Mouse (Mus musculus): ENCODE results near the gene Tnfrsf19. TPM values are rescaled to one million over a fixed set of nuclear protein-coding genes. Genes with fewer than 3 reads are reported as not detected.
A peak's percentile ranks its signal among the peaks of the same experiment; 100 is the strongest.

The Tnfrsf19 gene
- polyA plus RNA-seq, 1 experiment from 2014 or later: 95.3 TPM

GRCm38 (mm10) chr14:60986926-60987325, 59.4 kb downstream of the Tnfrsf19 start:
- ATAC-seq (ENCODE audit: insufficient number of reproducible peaks, insufficient read depth, low FRiP score, low TSS enrichment, low read depth): no peak
- Histone ChIP-seq H3K9ac (no peak overlapping the region), H3K36me3 (peaks cover 3% of the 10 kb centered on the region), H3K4me2 (no peak overlapping the region), H3K4me3 (no peak overlapping the region), H3K27ac (0 out of 2 replicates have a peak overlapping the region, but pooled peaks have one; percentile 76), H3K9me3 (no peaks in the 10 kb centered on the region), H3K27me3 (no peaks in the 10 kb centered on the region), H3K4me1 (peaks cover 56% of the 10 kb centered on the region)
- WGBS: 67% methylated on average over 5 of the region's 5 CpGs

- Histone ChIP-seq H3K36me3 (peaks cover 6% of the 10 kb centered on the region), H3K27me3 (no peaks in the 10 kb centered on the region), H3K27ac (peak overlapping the region; percentile 23; the same call in 1 of the 2 replicates), H3K4me1 (peaks cover 47% of the 10 kb centered on the region), H3K4me2 (no peak overlapping the region), H3K9me3 (no peaks in the 10 kb centered on the region), H3K4me3 (no peak overlapping the region), H3K9ac (no peak overlapping the region)
- WGBS: 26% methylated on average over 4 of the region's 4 CpGs
- no peak for ATAC-seq (ENCODE audit: insufficient number of reproducible peaks, insufficient read depth, low FRiP score, low TSS enrichment, low read depth)
These were observed 61.2 kb downstream of the Tnfrsf19 start for GRCm38 (mm10) chr14:60985077-60985476.

- Histone ChIP-seq H3K4me2 (no peak overlapping the region), H3K9me3 (no peaks in the 10 kb centered on the region), H3K9ac (no peak overlapping the region), H3K4me1 (peaks cover 50% of the 10 kb centered on the region), H3K27ac (peak overlapping the region; percentile 23), H3K36me3 (peaks cover 6% of the 10 kb centered on the region), H3K27me3 (no peaks in the 10 kb centered on the region), H3K4me3 (no peak overlapping the region)
- ATAC-seq (ENCODE audit: insufficient number of reproducible peaks, insufficient read depth, low FRiP score, low TSS enrichment, low read depth): no peak
- WGBS: 57% methylated on average over 6 of the region's 6 CpGs
These were observed 62.0 kb downstream of the Tnfrsf19 start for GRCm38 (mm10) chr14:60984266-60984665.

- ATAC-seq (ENCODE audit: insufficient number of reproducible peaks, insufficient read depth, low FRiP score, low TSS enrichment, low read depth): no peak
- Histone ChIP-seq H3K9ac (no peak overlapping the region), H3K4me1 (peaks cover 51% of the 10 kb centered on the region), H3K36me3 (peaks cover 6% of the 10 kb centered on the region), H3K4me2 (no peak overlapping the region), H3K9me3 (no peaks in the 10 kb centered on the region), H3K27ac (no peak overlapping the region), H3K4me3 (no peak overlapping the region), H3K27me3 (no peaks in the 10 kb centered on the region)
These were observed 64.2 kb downstream of the Tnfrsf19 start for GRCm38 (mm10) chr14:60982126-60982525.

- WGBS: 91% methylated on average over 5 of the region's 5 CpGs
- ATAC-seq (ENCODE audit: insufficient number of reproducible peaks, insufficient read depth, low FRiP score, low TSS enrichment, low read depth): no peak
- Histone ChIP-seq H3K36me3 (peaks cover 6% of the 10 kb centered on the region), H3K27ac (no peak overlapping the region), H3K27me3 (no peaks in the 10 kb centered on the region), H3K9ac (no peak overlapping the region), H3K4me1 (peaks cover 53% of the 10 kb centered on the region), H3K4me2 (no peak overlapping the region), H3K4me3 (no peak overlapping the region), H3K9me3 (no peaks in the 10 kb centered on the region)
These were observed 65.9 kb downstream of the Tnfrsf19 start for GRCm38 (mm10) chr14:60980244-60980887.

- peak overlapping the region; percentile 36 for H3K4me2 ChIP-seq
- 8% methylated on average over 6 of the region's 6 CpGs for WGBS
These were observed 68.2 kb downstream of the Tnfrsf19 start for GRCm38 (mm10) chr14:60978129-60978528.

GRCm38 (mm10) chr14:60976231-60976630, 70.1 kb downstream of the Tnfrsf19 start:
- Histone ChIP-seq H3K9ac (no peak overlapping the region), H3K27me3 (no peaks in the 10 kb centered on the region), H3K4me2 (no peak overlapping the region), H3K4me1 (peaks cover 42% of the 10 kb centered on the region), H3K36me3 (peaks cover 28% of the 10 kb centered on the region), H3K4me3 (no peak overlapping the region), H3K9me3 (no peaks in the 10 kb centered on the region), H3K27ac (no peak overlapping the region)
- WGBS: 79% methylated on average over 3 of the region's 3 CpGs
- no peak for ATAC-seq (ENCODE audit: insufficient number of reproducible peaks, insufficient read depth, low FRiP score, low TSS enrichment, low read depth)

More at GRCm38 (mm10) chr14:60978129-60978528, 68.2 kb downstream of the Tnfrsf19 start:
- Histone ChIP-seq H3K9me3 (no peaks in the 10 kb centered on the region), H3K9ac (no peak overlapping the region), H3K36me3 (peaks cover 20% of the 10 kb centered on the region), H3K27ac (peak overlapping the region; percentile 88), H3K27me3 (no peaks in the 10 kb centered on the region), H3K4me1 (peaks cover 49% of the 10 kb centered on the region), H3K4me3 (no peak overlapping the region)
- ATAC-seq (ENCODE audit: insufficient number of reproducible peaks, insufficient read depth, low FRiP score, low TSS enrichment, low read depth): no peak

- WGBS: 82% methylated on average over 3 of the region's 3 CpGs
- no peak for ATAC-seq (ENCODE audit: insufficient number of reproducible peaks, insufficient read depth, low FRiP score, low TSS enrichment, low read depth)
- peaks cover 30% of the 10 kb centered on the region for H3K36me3 ChIP-seq
- H3K4me2 ChIP-seq: no peak overlapping the region
- H3K27me3 ChIP-seq: no peaks in the 10 kb centered on the region
- no peaks in the 10 kb centered on the region for H3K9me3 ChIP-seq
- H3K4me3 ChIP-seq: no peak overlapping the region
- no peak overlapping the region for H3K27ac ChIP-seq
- H3K4me1 ChIP-seq: peaks cover 42% of the 10 kb centered on the region
- H3K9ac ChIP-seq: no peak overlapping the region
These were observed 70.6 kb downstream of the Tnfrsf19 start for GRCm38 (mm10) chr14:60975736-60976135.

- H3K4me3 ChIP-seq: no peak overlapping the region
- peaks cover 46% of the 10 kb centered on the region for H3K36me3 ChIP-seq
- H3K27me3 ChIP-seq: no peaks in the 10 kb centered on the region
- ATAC-seq (ENCODE audit: insufficient number of reproducible peaks, insufficient read depth, low FRiP score, low TSS enrichment, low read depth): no peak
- H3K9me3 ChIP-seq: no peaks in the 10 kb centered on the region
- peaks cover 21% of the 10 kb centered on the region for H3K4me1 ChIP-seq
- no peak overlapping the region for H3K27ac ChIP-seq
- 79% methylated on average over 9 of the region's 9 CpGs for WGBS
- no peak overlapping the region for H3K4me2 ChIP-seq
- no peak overlapping the region for H3K9ac ChIP-seq
These were observed 75.3 kb downstream of the Tnfrsf19 start for GRCm38 (mm10) chr14:60970961-60971360.

- no peak for ATAC-seq (ENCODE audit: insufficient number of reproducible peaks, insufficient read depth, low FRiP score, low TSS enrichment, low read depth)
- peaks cover 13% of the 10 kb centered on the region; the same call in 1 of the 2 replicates for H3K4me1 ChIP-seq
- no peaks in the 10 kb centered on the region for H3K9me3 ChIP-seq
- H3K9ac ChIP-seq: no peak overlapping the region
- H3K4me2 ChIP-seq: no peak overlapping the region
- WGBS: 48% methylated on average over 4 of the region's 4 CpGs
- peak overlapping the region; percentile 74 for H3K27ac ChIP-seq
- H3K27me3 ChIP-seq: no peaks in the 10 kb centered on the region
- peaks cover 25% of the 10 kb centered on the region for H3K36me3 ChIP-seq
- H3K4me3 ChIP-seq: no peak overlapping the region
These were observed 80.2 kb downstream of the Tnfrsf19 start for GRCm38 (mm10) chr14:60966061-60966460.

GRCm38 (mm10) chr14:60964016-60964810, 82.1 kb downstream of the Tnfrsf19 start:
- 36% methylated on average over 7 of the region's 7 CpGs for WGBS
- Histone ChIP-seq H3K27me3 (no peaks in the 10 kb centered on the region), H3K9me3 (no peaks in the 10 kb centered on the region), H3K27ac (peak overlapping the region; percentile 74; the same call in 1 of the 2 replicates), H3K9ac (no peak overlapping the region), H3K36me3 (peaks cover 16% of the 10 kb centered on the region; the same call in 1 of the 2 replicates), H3K4me2 (no peak overlapping the region), H3K4me3 (no peak overlapping the region), H3K4me1 (peaks cover 13% of the 10 kb centered on the region; the same call in 1 of the 2 replicates)
- ATAC-seq (ENCODE audit: insufficient number of reproducible peaks, insufficient read depth, low FRiP score, low TSS enrichment, low read depth): no peak

All from embryonic facial prominence, embryonic 13.5 days (tissue).